Mouse (Mus musculus) stomach, postnatal 0 days (tissue): ENCODE measurements around the gene Epha6.

Experiments
- CTCF ChIP-seq: IDR thresholded peaks from 2 replicates; pipeline ENCODE4 v1.5.1; 2016; ENCODE audit warnings: antibody characterized with exemption, low read depth, mild to moderate bottlenecking, moderate library complexity
- EP300 ChIP-seq: optimal IDR thresholded peaks from 2 replicates; pipeline ENCODE3; 2016; ENCODE audit warnings: antibody characterized with exemption

- no peak for TF ChIP-seq CTCF
- no peak for TF ChIP-seq EP300
Measured at GRCm38 (mm10) chr16:59832468-59832867, 772.9 kb downstream of the Epha6 start.
